Mouse (Mus musculus) frontal cortex, postnatal 25 days (tissue): Measurements from ENCODE around the gene Mrps30.
"Not testable (repeated sequence)": the region's sequence is repeated elsewhere in the genome, so short reads cannot be mapped to it uniquely, and the experiment has no call there.

ENCODE experiments used
- DNase-seq, 2 experiments: peaks; one replicate each; pipeline ENCODE4 v3.0.0; 2022; ENCODE audit warnings: low spot score in 2 of 2

Gene Mrps30

DNA sequence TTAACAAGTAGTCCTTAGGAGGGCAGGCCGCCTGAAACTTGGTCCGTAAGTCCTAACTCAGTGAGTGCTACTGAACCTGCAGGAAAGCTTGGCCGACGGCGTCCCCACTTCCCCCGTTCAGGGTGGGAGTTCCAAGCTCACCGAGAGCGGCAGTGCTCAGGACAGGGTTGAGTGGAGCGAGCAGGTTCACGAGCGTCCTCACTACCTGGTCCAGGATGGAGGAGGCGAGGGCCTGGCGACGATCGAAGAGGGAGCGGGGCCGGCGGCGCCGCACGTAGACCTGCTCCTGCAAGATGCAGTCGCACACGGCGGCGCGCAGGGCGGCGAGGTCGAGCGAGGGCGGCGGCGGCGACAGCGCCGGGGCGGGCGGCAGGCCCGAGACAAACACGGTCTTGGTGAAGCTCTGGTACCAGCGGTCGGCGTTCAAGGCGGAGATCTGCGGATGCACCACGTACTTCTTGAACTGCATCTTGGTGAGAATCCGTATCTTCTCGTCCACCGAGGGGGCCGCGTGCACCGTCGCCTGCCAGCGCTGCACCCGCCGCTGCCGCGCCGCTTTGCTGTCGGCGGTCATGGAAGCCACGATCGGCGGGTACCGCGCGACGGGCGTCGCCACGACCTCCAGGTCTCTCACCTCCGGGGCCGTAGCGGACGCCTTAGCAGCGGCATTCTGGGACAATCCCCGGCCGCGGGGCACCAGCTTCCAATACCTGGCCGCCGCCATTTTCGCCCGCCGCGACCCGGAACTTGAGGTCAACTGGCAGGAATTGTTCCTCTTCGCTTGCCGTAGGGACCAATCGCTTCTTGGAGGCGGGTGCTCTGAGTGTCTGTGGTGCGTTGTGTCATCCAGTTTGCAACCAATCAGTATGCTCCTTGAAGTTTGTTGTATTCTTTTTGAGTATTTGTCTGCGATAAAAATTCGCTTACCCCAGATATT lies at the start of gene Mrps30, which contains the start of gene B430218F22Rik:
TSS of gene Mrps30 (minus strand) at position 742 of the 937 bp plus-strand sequence.
TSS of gene B430218F22Rik (plus strand) at position 120 of the 937 bp plus-strand sequence.
- peak; percentile 91 to 93 for DNase-seq

DNA sequence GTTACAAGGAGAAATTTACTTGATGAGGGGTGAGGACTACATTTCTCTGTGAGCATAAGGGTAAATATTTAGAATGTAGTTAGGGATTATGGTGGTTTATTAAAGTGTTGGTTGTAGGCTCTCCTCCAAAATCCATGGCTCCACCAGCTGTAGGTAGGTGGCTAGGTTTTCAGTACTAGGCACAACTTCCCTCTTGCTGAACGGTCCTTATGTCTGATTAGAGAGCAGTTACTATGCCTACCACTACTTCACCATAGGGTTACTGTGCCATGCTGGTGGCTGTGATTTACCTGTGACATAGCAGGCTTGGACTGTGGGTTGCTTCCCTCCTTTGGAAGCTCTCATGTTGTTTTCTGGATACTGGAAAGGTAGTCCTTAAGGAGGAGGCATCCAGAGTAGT lies 33.8 kb upstream of the Mrps30 start:
- no peak for DNase-seq

DNA sequence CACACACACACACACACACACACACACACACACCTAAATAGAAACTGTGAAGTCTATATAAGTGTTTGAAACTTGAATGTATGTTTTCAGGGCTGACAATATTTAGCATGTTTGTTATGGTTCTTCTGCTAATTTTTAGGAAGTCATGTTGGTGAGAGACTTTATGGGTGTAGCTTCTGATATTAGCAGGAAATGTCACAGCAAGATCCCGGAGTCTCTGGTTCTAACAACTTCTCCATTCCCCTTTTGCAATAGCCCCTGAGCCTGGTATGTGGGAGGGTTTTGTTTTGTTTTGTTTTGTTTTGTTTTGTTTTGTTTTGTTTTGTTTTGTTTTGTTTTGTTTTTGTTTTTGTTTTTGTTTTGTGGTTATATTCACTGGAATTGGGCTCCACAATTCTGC lies 33.4 kb upstream of the Mrps30 start:
- DNase-seq, result no peak

DNA sequence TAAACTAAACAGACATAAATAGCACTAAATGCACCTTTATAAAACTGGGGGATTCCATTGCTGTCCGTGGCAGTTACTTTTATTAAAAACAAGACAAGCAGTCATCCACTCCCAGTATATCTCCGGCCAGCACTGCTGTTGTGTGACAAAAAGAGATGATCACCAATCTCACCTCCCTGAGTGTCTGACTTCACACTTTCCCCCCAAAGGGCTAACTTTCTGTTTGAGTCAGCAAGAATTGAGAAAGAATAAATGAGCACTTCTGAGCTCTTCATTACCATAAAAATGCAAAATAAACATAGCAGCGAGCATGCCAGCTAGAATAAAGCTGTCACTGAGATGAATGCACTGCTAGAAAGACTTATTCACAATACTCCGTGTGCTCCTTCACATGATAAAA lies 31.1 kb upstream of the Mrps30 start:
- no peak for DNase-seq

DNA sequence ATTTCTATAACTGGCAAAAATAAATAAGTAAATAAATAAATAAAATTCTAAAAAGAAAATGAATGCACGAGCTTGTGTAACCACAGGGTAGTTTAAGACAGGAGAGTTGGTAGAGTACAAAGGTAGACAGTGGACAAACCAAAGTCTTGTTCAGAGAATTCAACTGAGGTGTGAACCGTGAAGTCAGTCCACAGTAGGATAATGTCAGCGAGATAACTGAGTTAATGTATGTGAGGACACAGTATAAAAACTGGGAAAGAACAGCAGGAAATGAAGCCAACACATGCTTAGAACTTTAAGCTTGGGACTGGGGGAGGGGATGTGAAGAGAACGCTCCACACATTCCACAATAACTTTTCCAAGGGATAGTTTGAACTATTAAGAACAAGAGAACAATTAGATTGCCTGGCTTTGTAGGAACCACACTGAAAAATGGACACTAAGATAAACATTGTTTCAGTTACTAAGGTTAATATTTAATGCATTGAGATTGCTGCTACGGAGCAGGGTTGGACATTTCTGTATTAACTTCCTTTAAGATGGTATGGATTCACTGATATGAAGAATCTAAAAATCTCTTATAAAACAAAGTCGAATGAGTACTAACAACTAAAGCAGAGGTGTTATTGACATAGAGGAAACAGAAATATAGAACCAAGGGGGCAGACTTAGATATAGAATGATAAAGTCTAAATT lies 24.4 kb upstream of the Mrps30 start:
- no peak for DNase-seq

DNA sequence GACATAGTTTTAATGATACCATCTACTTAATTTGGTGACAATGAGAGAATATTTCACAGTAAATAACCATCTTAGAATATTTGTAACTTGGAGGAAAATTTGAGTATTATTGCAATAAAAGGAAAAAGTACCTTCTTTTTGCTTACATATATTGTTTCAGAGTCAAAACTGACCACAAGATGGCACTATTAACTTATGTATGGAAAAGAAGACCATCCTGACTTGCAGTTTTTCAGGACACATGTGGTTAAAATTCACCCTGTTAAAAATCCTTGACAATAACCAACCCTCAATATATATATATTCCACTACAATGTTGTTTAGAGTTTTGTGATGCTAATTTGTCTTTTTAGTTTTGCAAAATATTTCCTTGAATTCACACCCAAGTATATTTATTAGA lies 16.5 kb upstream of the Mrps30 start:
- no peak for DNase-seq

DNA sequence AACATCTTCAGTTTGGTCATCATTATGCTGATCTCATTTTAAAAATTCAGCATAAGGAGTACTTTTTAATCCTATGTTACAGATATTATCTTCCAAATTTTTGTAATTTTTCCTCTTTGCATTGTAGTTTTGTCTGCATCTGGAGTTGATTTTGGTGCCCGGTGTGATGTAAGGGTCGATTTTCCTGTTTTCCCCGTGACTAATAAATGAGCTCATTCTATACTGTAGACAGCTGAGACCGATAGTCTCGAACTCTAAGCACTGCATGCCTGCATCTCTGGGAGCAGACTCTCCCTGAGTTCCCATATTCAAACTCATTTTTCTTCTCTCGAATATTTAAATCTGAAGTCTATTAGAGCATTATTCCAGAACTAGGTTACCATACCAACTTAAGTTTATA lies 13.3 kb upstream of the Mrps30 start:
- no peak for DNase-seq

DNA sequence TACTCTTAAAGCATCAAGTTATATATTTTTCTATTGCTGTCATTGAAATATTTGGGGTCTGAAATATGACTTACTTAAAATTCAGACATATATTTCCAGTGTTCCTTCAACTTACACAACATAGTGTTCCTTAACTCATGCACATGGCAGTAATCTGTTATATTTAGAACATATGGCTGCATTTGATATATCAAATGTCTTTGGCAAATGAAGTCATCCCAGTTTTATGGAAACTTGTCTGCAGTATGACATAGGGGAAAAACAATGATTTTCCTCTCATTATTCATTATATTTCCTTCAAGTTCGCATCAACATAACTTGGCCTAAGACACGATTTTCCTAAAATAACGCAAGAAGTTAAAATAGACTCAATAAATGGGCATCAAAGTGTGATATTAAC lies 8.8 kb upstream of the Mrps30 start:
- no peak for DNase-seq

DNA sequence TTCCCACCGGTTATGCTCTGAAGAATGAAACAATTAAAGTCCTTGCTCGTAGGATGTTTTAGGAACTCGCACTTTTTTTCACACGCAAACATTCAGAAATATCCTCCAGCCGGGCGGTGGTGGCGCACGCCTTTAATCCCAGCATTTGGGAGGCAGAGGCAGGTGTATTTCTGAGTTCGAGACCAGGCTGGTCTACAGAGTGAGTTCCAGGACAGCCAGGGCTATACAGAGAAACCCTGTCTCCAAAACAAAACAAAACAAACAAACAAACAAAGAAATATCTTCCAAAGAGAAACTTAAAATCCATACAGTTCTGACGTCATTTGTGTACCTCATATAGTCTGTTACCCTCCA lies 373 bp upstream of the Mrps30 start:
- not testable (repeated sequence) for DNase-seq

DNA sequence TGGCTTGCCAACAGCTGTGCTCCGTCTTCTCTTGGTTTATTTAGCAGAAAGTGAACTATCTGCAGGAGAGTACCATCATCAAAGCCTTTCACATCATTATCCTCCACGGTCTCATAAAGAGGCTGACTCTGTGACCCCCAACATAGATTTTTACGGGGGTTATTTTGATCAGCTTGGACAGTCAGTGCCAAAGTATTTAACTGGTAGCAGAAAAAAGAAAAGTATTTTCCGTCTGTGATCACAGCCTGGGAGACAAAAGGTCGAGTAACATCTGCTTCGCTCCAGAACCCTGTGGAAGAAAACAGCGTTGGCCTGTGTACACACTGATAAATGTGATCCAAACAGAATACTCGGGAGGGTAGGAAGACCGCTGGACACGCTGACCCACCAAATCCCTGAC lies 6.7 kb downstream of the Mrps30 start:
- DNase-seq, result no peak

DNA sequence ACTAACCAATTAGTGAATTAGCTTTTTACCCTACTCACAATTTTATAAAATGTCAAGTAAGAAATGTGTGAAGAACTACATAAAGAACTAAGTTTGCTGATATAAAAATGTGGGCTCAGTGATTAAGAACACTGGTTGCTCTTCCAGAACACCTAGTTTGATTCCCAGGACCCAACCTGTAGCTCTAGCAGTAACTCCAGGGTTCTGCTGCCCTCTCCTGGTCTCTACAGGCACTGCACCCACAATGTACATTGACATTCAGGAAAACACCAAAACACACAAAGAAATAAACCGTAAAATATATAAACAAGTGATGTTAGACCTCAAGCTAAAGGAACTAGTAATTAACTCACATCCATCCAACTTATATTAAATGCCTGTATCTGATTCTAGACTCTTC lies 7.9 kb downstream of the Mrps30 start:
- peak; percentile 59 to 66 for DNase-seq

DNA sequence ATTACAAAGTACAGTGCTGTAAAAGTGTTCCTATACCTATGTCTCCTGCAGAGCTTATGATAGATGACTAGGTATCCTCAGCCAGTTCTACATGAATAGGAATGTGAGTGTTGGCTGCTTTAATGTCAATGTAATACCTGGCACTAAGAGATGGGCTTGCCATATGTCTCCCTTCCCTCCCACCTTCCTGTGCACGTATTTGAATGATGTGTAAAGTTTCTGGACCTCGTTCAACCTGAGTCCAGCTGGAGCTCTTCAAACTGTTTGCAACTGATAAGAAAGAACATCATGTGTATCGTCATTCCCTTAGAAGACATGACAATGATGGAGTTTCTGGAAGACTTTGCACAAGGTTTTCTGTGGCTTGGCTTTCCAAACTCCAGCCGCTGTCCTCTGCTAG lies 14.2 kb downstream of the Mrps30 start:
- DNase-seq, result no peak

DNA sequence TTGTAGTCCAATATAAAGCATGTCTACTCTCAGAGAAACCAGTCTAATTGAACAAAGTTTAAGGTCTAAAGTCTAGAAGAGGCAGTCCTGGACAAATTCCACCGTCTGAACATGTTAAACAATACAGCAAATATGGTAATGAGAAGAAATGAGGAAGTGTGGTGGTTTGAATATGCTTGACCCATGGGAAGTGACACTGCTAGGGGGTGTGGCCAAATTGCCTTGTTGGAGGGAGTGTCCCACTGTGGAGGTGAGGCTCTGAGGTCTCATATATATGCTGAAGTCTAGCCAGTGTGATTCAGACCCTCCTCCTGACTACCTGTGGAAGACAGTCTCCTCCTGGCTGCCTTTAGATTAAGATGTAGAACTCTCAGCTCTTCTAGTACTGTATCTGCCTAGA lies 21.3 kb downstream of the Mrps30 start:
- DNase-seq, result no peak

DNA sequence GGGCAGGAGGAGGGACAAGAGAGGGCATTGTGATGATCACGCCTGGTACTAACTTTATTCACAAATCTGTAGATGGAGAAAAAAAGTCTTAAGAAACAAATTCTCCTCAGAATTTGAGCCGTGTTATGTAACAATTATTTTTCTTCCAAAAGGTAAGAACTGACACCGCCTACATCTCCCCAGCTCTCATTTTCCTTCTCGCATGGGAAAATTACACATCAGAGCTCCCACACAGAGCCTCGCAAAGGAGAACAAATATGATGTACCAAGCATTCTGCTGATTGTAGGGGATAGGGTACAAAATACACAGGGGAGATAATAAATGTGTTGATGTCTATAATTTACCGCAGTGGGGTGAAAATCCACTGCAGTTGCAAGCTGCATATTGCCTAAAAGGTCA lies 23.7 kb downstream of the Mrps30 start:
- no peak for DNase-seq

DNA sequence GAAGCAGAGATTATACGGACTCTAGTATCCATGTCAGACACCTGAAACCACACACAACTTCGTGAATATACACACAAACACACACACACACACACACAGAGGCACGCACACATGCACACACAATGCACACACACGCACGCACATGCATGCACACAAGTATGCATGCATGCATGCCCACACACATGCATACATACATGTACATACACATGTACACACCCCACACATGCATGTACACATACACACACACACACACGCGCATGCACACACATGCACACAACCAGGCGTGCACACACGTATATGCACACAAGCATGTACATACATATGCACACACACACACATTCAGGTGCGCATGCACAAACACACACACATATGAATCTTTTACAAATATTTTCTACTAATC lies 36.2 kb downstream of the Mrps30 start:
- DNase-seq, result no peak

DNA sequence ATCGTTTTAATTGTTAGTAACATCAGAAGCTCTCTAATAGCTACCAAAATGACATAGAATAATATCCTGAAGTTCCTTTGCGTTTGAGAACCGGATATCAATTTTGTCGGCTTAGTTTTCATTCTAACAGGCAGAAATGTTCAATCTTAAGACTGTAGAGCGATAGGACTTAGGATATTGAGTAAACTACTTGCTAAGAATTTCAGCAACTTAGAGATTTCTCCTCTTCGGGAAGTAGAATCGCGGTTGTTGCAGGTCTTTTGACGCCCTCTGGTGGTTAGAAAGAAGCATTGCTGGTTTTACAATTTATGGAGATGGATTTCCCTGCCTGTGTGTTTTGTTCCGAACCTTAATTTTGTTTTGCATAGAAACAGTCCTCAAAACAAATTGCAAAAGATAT lies 36.8 kb downstream of the Mrps30 start:
- DNase-seq, result no peak
